Mouse (Mus musculus): ENCODE measurements around the gene Acap2. TPM values are rescaled to one million over a fixed set of nuclear protein-coding genes. Genes with fewer than 3 reads are reported as not detected.

Acap2 gene
- 10 to 100 TPM; 66.8 to 73.6 TPM for total RNA-seq (2023)

GRCm38 (mm10) chr16:31200790-31201567 lies at the start of gene Acap2:
TSS of gene Acap2 (minus strand) at chr16:31201245.

DNA sequence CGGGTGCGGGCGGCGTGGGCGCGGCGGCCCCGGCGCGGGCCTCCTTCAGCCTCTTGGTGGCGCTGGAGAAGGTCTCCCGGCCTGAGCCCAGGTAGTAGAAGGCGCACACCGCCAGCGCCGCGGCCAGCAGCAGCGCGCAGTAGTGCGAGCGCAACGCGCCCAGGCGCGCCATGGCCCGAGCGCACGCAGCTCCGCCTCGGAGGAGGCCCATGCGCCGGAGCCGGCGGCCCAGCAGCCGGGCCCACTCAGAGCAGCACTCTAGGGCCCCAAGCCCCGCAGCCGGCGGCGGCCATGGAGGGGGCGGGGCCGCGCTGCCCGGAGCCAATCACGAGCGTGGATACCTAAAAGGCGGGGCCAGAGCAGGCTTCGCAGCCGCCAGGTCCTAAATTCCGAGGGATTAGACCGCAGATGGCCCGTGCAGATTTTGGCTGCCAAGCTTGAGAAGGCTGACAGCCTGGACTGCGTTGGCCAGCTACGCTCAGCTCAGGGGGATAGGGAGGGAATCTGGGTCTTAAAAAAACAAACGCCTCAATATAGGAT lies 119.8 kb downstream of the Acap2 start, which contains the start of gene Xxylt1:
Gene Xxylt1 (minus strand): TSS at position 308 of the 540 bp plus-strand sequence.

Other genes with a start within 250 kb of the Acap2 start
- gene Xxylt1, start 119.8 kb downstream of the Acap2 start, total RNA-seq (2023), result 10 to 100 TPM; 20.7 to 21.7 TPM
- gene Ppp1r2, start 74.0 kb upstream of the Acap2 start, total RNA-seq (2023), result 10 to 100 TPM; 50.4 to 57.8 TPM
- not detected for gene Apod, start 113.6 kb upstream of the Acap2 start, total RNA-seq (2023)
- 10 to 100 TPM in 1 of 2 experiments, 1 to 10 TPM in 1; 9.5 to 11.2 TPM for gene Bdh1, start 221.0 kb upstream of the Acap2 start, total RNA-seq (2023)

Measured in B cell, adult 67 days (primary cell).